Mouse (Mus musculus): ENCODE data around the gene Sema3f. TPM values are rescaled to one million over a fixed set of nuclear protein-coding genes. Genes with fewer than 3 reads are reported as not detected.

Gene Sema3f
- polyA plus RNA-seq, 1 experiment from 2014 or later: 3.9 TPM

GRCm38 (mm10) chr9:107744061-107744460 is 33.8 kb upstream of the Sema3f start:
- no peak overlapping the region for H3K4me2 ChIP-seq (replicated peaks; ENCODE audit: low read depth)
- no peak overlapping the region for H3K27ac ChIP-seq (ENCODE audit: low read depth, low read length)
- 88% methylated on average over 6 of the region's 6 CpGs for WGBS

GRCm38 (mm10) chr9:107738841-107739202 is 28.5 kb upstream of the Sema3f start:
- Histone ChIP-seq H3K4me2 (replicated peaks; ENCODE audit: low read depth) (no peak overlapping the region), H3K27ac (ENCODE audit: low read depth, low read length) (0 out of 2 replicates have a peak overlapping the region, but pooled peaks have one; percentile 21), H3K9me3 (ENCODE audit: control insufficient read depth) (no peaks in the 10 kb centered on the region), H3K4me3 (ENCODE audit: low read depth, low read length) (no peak overlapping the region), H3K4me1 (replicated peaks; ENCODE audit: control insufficient read depth, insufficient read depth, low read length) (no peaks in the 10 kb centered on the region; the same call in 1 of the 2 replicates), H3K27me3 (replicated peaks; ENCODE audit: control insufficient read depth, insufficient read depth, low read length) (peaks cover 11% of the 10 kb centered on the region; the same call in 1 of the 2 replicates), H3K9ac (ENCODE audit: low read depth, low read length) (no peak overlapping the region), H3K36me3 (ENCODE audit: control insufficient read depth, insufficient read depth) (peaks cover 55% of the 10 kb centered on the region)
- peak; percentile 56 for ATAC-seq
- 52% methylated on average over 4 of the region's 4 CpGs for WGBS
- peak; percentile 76 for TF ChIP-seq CTCF (IDR thresholded peaks at IDR 0.05; ENCODE audit: low read depth)

More at GRCm38 (mm10) chr9:107744061-107744460, 33.8 kb upstream of the Sema3f start:
- no peak for TF ChIP-seq CTCF (IDR thresholded peaks at IDR 0.05; ENCODE audit: low read depth)
- no peaks in the 10 kb centered on the region for H3K4me1 ChIP-seq (replicated peaks; ENCODE audit: control insufficient read depth, insufficient read depth, low read length)
- peaks cover 97% of the 10 kb centered on the region for H3K36me3 ChIP-seq (ENCODE audit: control insufficient read depth, insufficient read depth)
- H3K4me3 ChIP-seq (ENCODE audit: low read depth, low read length): no peak overlapping the region
- H3K9me3 ChIP-seq (ENCODE audit: control insufficient read depth): no peaks in the 10 kb centered on the region
- no peak overlapping the region for H3K9ac ChIP-seq (ENCODE audit: low read depth, low read length)
- no peaks in the 10 kb centered on the region for H3K27me3 ChIP-seq (replicated peaks; ENCODE audit: control insufficient read depth, insufficient read depth, low read length)
- no peak for ATAC-seq

GRCm38 (mm10) chr9:107738020-107738840 is 28.0 kb upstream of the Sema3f start:
- H3K27ac ChIP-seq (ENCODE audit: low read depth, low read length): 0 out of 2 replicates have a peak overlapping the region, but pooled peaks have one; percentile 8
- H3K4me2 ChIP-seq (replicated peaks; ENCODE audit: low read depth): no peak overlapping the region
- peak; percentile 46 for ATAC-seq
- H3K4me3 ChIP-seq (ENCODE audit: low read depth, low read length): no peak overlapping the region
- no peak overlapping the region for H3K9ac ChIP-seq (ENCODE audit: low read depth, low read length)
- 18% methylated on average over 7 of the region's 7 CpGs for WGBS
- no peaks in the 10 kb centered on the region for H3K9me3 ChIP-seq (ENCODE audit: control insufficient read depth)
- peaks cover 11% of the 10 kb centered on the region; the same call in 1 of the 2 replicates for H3K27me3 ChIP-seq (replicated peaks; ENCODE audit: control insufficient read depth, insufficient read depth, low read length)
- peak; percentile 98 for TF ChIP-seq CTCF (IDR thresholded peaks at IDR 0.05; ENCODE audit: low read depth)
- H3K36me3 ChIP-seq (ENCODE audit: control insufficient read depth, insufficient read depth): peaks cover 49% of the 10 kb centered on the region
- no peaks in the 10 kb centered on the region; the same call in 1 of the 2 replicates for H3K4me1 ChIP-seq (replicated peaks; ENCODE audit: control insufficient read depth, insufficient read depth, low read length)

GRCm38 (mm10) chr9:107736185-107736485 is 25.9 kb upstream of the Sema3f start:
- Histone ChIP-seq H3K9me3 (ENCODE audit: control insufficient read depth) (no peaks in the 10 kb centered on the region), H3K36me3 (ENCODE audit: control insufficient read depth, insufficient read depth) (peaks cover 28% of the 10 kb centered on the region), H3K4me2 (replicated peaks; ENCODE audit: low read depth) (peak overlapping the region; percentile 10; the same call in 1 of the 2 replicates), H3K4me1 (replicated peaks; ENCODE audit: control insufficient read depth, insufficient read depth, low read length) (no peaks in the 10 kb centered on the region; the same call in 1 of the 2 replicates), H3K27ac (ENCODE audit: low read depth, low read length) (no peak overlapping the region), H3K27me3 (replicated peaks; ENCODE audit: control insufficient read depth, insufficient read depth, low read length) (peaks cover 11% of the 10 kb centered on the region; the same call in 1 of the 2 replicates), H3K9ac (ENCODE audit: low read depth, low read length) (no peak overlapping the region), H3K4me3 (ENCODE audit: low read depth, low read length) (no peak overlapping the region)
- WGBS: 3% methylated on average over 7 of the region's 7 CpGs
- no peak for ATAC-seq
- TF ChIP-seq CTCF (IDR thresholded peaks at IDR 0.05; ENCODE audit: low read depth): no peak

GRCm38 (mm10) chr9:107735356-107736184 is 25.3 kb upstream of the Sema3f start:
- Histone ChIP-seq H3K4me2 (replicated peaks; ENCODE audit: low read depth) (peak overlapping the region; percentile 10; the same call in 1 of the 2 replicates), H3K9ac (ENCODE audit: low read depth, low read length) (no peak overlapping the region), H3K4me3 (ENCODE audit: low read depth, low read length) (no peak overlapping the region), H3K27ac (ENCODE audit: low read depth, low read length) (no peak overlapping the region), H3K4me1 (replicated peaks; ENCODE audit: control insufficient read depth, insufficient read depth, low read length) (no peaks in the 10 kb centered on the region; the same call in 1 of the 2 replicates), H3K9me3 (ENCODE audit: control insufficient read depth) (no peaks in the 10 kb centered on the region), H3K27me3 (replicated peaks; ENCODE audit: control insufficient read depth, insufficient read depth, low read length) (peaks cover 11% of the 10 kb centered on the region; the same call in 1 of the 2 replicates), H3K36me3 (ENCODE audit: control insufficient read depth, insufficient read depth) (peaks cover 22% of the 10 kb centered on the region)
- no peak for ATAC-seq
- 19% methylated on average over 17 of the region's 17 CpGs for WGBS
- no peak for TF ChIP-seq CTCF (IDR thresholded peaks at IDR 0.05; ENCODE audit: low read depth)

GRCm38 (mm10) chr9:107734567-107734971 is 24.3 kb upstream of the Sema3f start:
- H3K4me3 ChIP-seq (ENCODE audit: low read depth, low read length): no peak overlapping the region
- H3K36me3 ChIP-seq (ENCODE audit: control insufficient read depth, insufficient read depth): peaks cover 12% of the 10 kb centered on the region
- no peaks in the 10 kb centered on the region for H3K9me3 ChIP-seq (ENCODE audit: control insufficient read depth)
- no peak overlapping the region for H3K27ac ChIP-seq (ENCODE audit: low read depth, low read length)
- no peak for ATAC-seq
- 36% methylated on average over 7 of the region's 7 CpGs for WGBS
- H3K4me2 ChIP-seq (replicated peaks; ENCODE audit: low read depth): no peak overlapping the region
- no peaks in the 10 kb centered on the region; the same call in 1 of the 2 replicates for H3K4me1 ChIP-seq (replicated peaks; ENCODE audit: control insufficient read depth, insufficient read depth, low read length)
- H3K27me3 ChIP-seq (replicated peaks; ENCODE audit: control insufficient read depth, insufficient read depth, low read length): peaks cover 11% of the 10 kb centered on the region; the same call in 1 of the 2 replicates
- no peak for TF ChIP-seq CTCF (IDR thresholded peaks at IDR 0.05; ENCODE audit: low read depth)
- no peak overlapping the region for H3K9ac ChIP-seq (ENCODE audit: low read depth, low read length)
